Mouse (Mus musculus): ENCODE results near the gene Irs2.
A peak's percentile ranks its signal among the peaks of the same experiment; 100 is the strongest.

GRCm38 (mm10) chr8:11013258-11013657, 5.0 kb upstream of the Irs2 start:
- TF ChIP-seq CTCF (IDR thresholded peaks at IDR 0.05; ENCODE audit: insufficient read depth, low read depth, low read length), result peak; percentile 65
- no peak for TF ChIP-seq POLR2A (IDR thresholded peaks at IDR 0.05; ENCODE audit: insufficient read depth, low read depth, low read length)
